Mouse (Mus musculus) cerebellum, adult 8-10 months (tissue): ENCODE measurements around the gene Fnip2.

Experiments
- DNase-seq: peaks from one replicate; pipeline ENCODE4 v3.0.0; 2022

Fnip2 gene

DNA sequence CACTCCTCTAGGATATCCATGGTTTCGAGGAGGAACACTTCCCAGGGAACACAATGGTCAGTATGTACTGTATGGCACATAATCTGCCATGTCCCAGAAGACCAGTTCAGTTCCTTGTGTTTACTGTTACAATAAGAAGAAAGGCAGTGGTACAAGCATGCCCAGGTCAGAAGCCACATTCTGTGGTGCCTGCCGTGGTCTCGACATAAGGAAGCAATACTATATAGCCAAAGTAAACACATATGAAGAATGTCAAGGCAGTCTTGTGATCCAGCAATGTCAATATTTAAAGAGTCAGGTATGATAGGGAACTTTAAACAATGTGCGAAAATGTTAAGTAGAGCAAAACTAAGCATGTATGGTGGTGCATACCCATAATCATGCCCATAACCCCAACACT lies 44.2 kb downstream of the Fnip2 start:
- no peak for DNase-seq

DNA sequence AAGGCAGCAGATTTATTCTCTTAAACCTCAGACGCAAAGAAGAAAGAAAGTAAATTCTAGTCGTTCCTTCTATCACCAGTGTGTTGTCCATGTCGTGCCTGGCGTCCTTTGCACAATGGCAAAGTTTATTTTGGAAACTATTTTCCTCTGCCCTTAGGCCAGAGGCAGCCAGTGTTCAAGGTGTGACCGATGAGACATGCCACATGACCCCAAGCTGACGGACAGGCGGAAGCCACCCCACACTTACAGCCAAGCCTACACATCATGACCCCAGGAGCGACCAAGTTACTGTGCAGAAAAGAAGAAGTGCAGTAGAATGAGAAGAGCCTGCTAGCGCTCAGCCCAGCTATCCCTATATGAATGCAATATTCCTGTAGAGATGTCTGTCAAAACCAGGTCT lies 47.7 kb downstream of the Fnip2 start:
- DNase-seq, result no peak

DNA sequence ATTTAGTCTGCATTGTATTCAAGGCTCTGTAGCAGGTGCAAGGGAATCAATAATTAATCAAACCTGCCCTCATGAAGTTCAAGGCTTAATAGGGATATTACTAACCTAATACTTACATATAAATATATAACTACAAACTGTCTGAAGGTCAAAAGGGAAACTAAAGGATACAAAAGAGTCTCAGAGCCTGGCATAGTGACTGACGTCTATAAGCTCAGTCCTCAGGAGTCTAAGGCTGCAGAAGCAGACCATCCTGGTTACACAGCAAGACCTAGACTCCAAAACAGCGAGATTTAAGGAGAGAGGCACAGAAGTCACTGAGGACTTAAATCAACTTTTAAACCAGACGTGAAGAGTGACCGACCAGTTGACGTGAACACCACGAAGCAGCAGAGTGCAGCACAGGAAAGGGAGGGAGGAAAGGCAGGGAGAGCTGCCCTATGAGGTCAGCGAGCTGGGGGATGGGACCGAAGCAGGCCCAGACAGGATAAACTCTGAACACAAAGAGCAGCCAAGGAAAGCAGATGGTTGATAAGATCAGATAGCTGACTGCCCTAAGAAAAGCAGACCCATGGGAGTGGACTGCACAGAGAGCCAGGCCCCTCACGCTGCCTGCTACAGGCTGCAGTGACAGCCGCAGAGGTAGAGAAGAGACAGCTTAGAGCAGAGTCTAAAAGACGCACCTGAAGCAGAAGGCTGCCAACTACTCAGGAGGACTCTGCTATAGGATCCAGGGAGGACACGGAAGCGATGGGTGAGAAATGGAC lies 48.7 kb downstream of the Fnip2 start:
- peak; percentile 67 for DNase-seq

- DNase-seq, result peak; percentile 70
These were observed 49.6 kb downstream of the Fnip2 start for GRCm38 (mm10) chr3:79517884-79518591.

DNA sequence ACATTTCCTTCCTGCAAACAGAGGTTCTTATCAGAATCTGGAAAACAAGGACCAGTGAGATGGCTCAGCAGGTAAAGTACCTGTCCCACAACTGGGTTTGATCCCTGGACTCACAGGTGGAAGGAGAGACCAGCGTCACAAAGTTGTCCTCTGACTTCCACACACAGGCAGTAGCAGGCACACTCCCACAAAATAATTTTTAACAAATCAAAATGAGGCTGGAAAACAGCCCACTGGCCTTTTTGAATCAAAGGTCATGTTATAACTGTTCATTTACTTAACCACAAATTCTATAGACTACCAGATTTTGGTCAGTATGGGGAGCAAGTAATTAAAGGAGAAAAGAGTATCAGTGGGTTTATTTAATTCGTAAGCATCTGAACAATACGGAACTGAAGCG lies 50.6 kb downstream of the Fnip2 start:
- DNase-seq, result no peak

DNA sequence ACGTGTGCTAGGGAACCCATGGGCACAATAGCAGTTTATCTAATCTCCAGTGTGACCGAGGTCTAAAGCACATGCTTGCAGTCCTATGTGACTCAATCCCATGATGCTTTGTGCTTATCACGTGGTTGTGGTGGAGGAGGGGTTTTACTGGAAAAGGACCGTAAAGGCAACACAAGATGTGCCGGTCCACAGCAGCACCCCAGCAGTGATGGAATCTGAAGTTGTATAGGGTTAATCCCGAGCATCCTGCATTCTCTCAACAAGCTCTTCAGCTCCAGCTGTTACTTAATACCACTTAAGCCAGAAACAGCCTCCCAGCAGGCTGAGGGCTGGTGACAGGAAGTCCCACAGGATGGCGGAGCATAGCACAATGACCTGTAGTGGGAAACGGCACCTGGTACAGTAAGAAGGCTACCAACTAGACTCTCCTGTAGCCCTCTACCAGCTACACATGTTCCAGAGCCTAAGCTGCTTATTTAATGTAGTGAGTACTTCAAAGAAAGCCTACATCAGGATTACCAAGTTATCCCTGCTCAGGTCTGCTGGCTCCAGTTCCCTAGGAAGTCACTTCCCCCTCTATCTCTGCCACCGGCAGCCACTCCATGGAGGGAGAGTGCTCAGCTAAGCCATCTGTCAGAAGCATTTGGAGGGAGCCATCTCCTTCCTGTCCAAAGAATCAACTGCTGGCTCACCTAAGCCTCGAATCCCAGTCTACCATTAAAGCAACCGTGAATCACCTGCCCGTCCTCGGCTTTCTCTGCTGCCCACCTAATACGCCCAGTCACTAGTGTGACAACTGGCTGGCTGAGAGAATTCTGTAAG lies 51.3 kb downstream of the Fnip2 start:
- DNase-seq, result peak; percentile 65

GRCm38 (mm10) chr3:79514304-79514703 lies 53.3 kb downstream of the Fnip2 start:
- no peak for DNase-seq

- no peak for DNase-seq
These were observed 66.3 kb downstream of the Fnip2 start for GRCm38 (mm10) chr3:79501166-79501728.

- no peak for DNase-seq
These were observed 67.3 kb downstream of the Fnip2 start for GRCm38 (mm10) chr3:79500279-79500678.

GRCm38 (mm10) chr3:79496668-79497067 lies 70.9 kb downstream of the Fnip2 start:
- no peak for DNase-seq

DNA sequence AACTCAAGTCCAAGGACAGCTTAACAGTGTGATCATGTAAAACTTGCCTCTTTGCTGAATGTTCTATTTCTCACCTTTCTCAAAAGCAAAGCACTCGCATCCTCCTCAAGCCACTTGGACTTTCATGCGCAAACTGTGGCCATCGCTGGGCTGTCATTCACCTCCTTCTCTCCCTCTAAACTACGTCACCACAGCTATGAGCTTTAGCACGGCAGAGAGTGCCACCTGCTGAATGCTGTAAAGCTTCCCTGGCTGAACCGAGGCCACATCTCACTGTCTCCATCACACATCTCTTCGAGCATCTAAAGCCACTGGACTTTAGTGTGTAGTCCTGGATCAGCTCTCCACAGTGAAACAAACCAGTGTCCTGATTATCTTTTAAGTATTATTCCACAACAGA lies 72.4 kb downstream of the Fnip2 start:
- no peak for DNase-seq

DNA sequence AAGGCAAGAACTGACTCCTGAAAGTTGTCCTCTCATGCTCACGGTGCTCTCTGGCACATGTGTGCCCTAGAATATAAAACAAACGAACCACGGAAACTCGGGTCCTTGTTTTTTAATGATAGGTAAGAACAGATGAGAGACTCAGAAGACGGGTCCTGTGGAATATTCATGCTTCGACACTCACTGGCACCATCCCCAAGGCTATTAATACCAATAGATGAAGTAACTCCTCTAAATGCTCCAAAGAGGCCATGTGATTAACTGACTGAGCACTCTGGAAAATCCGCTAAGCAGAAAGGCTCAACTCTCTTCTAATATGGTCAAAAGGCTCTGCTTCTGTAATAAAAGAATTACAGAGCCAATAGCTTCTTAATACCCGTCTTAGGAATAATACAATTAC lies 73.6 kb downstream of the Fnip2 start:
- DNase-seq, result no peak

DNA sequence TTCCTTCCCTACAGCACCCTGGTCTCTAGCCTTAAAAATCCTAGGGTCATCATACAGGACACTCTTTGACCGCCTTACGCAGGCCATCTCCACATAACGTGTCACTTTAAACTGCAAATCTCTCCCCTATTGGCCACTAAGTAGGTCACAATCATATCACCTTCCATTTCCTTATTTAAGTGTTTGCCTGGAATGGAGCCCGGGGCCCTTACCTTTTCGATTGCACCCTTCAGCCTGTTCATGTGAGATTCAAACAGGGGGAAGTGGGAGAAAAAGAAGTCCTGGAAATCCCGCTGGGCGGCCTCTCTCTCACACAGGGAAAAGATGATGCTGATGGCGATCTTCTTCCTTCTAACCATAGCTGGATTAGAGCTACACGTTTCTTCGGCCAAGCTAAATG lies 74.5 kb downstream of the Fnip2 start:
- DNase-seq, result no peak

GRCm38 (mm10) chr3:79491614-79492013 lies 76.0 kb downstream of the Fnip2 start:
- DNase-seq, result no peak

GRCm38 (mm10) chr3:79490102-79490501 lies 77.5 kb downstream of the Fnip2 start:
- no peak for DNase-seq

DNA sequence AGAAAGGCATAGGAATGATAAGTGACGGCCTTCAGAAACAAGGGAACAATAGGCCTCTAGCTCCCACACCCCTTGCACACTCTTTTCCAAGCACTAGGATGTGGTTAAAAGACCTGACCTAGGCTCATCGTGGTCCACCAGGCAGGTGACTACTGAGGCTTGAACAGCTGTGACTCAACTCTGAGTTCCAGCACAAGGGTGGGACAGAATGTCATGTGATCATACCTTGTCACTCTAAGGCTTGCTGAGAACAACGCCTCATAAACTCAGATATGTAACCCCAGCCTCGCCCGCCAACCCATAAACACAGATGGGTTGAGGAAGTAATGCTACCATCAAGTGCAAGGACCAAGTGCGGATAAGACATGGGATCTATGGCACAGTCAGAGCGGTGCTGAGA lies 79.6 kb downstream of the Fnip2 start:
- no peak for DNase-seq

GRCm38 (mm10) chr3:79484286-79485063 lies 83.1 kb downstream of the Fnip2 start:
- no peak for DNase-seq

DNA sequence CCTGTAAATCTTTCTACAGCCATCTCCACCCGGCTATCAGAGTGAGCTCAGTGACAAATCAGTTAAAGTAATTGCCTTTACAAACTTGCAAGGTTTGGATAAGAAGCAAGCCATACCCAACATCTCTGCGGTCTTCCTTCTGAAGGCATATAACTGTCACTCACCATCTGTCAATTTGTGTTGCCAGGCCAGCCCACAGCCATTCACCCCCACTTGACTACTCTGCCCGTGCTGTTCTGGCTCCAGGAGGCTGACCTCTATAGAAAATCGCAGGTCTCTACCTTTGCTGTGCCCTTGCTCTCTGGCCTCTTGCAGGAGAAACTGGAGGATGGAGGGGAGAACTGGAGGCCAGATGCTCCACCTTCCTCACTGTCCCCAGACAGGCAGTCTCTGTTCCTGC lies 88.7 kb downstream of the Fnip2 start:
- DNase-seq, result no peak

DNA sequence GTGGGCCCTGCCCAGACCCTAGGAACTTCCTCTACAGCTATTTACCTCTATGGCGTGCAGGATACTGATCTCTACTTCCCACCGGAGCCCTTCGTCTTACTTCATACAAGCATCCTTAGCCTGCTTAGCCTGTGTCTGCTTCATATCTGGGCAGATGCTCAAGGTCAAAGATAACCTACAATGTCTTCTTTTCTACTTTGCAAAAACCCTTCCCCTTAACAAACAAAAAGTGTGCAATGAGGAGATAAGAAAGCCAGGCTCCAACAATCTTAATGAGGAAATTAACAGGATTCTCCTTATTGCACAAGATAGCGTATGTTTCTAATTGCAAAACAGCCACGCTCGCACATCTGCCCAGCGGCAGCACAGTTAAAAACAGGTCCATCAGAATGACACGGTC lies 89.2 kb downstream of the Fnip2 start:
- no peak for DNase-seq

GRCm38 (mm10) chr3:79475980-79476379 lies 91.6 kb downstream of the Fnip2 start:
- peak; percentile 42 for DNase-seq

- no peak for DNase-seq
These were observed 92.7 kb downstream of the Fnip2 start for GRCm38 (mm10) chr3:79474911-79475310.

DNA sequence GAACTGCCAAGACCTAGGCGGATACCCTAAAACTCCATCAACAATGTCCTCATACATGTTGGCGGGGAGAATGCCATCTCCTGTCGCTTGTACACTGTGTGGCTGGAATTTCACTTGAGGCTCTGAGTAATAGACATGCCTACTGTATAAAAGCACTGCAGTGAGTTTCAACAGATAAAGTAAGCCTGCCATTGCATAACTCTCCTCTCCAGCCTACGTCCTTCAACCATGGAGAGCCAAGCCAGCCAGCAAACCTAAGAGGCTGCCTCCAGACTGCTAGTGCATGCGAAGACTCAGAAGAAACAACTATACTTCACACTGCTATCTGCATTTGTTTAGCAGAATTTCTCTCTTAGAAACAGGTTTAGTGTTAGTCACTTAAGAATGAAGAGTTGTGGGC lies 95.2 kb downstream of the Fnip2 start:
- DNase-seq, result no peak

- no peak for DNase-seq
These were observed 98.2 kb downstream of the Fnip2 start for GRCm38 (mm10) chr3:79469440-79469839.
